Mouse (Mus musculus): ENCODE data around the gene Irak3.
A peak's percentile ranks its signal among the peaks of the same experiment; 100 is the strongest.
"Not testable (repeated sequence)": the region's sequence is repeated elsewhere in the genome, so short reads cannot be mapped to it uniquely, and the experiment has no call there.

Irak3 gene

DNA sequence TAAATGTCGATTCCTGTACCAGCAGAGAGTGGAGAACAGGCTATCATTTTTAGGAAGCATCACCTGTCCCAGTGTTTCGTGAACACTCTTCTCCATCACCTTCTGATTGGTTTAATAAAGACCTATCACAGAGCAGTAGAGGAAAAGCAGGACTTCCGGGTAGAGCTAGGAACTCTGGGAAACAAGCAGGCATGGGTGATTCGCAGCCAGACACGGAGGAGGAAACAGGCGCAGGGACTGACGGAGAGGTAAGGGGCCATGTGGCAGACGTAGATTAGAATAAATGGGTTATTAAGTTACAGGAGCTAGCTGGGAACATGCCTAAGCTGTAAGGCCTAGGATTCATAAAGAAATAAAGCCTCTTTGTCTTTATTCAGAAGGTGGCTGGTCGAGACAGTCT, 41.4 kb downstream of the Irak3 start:
- no peak for DNase-seq (ENCODE audit: low spot score)

DNA sequence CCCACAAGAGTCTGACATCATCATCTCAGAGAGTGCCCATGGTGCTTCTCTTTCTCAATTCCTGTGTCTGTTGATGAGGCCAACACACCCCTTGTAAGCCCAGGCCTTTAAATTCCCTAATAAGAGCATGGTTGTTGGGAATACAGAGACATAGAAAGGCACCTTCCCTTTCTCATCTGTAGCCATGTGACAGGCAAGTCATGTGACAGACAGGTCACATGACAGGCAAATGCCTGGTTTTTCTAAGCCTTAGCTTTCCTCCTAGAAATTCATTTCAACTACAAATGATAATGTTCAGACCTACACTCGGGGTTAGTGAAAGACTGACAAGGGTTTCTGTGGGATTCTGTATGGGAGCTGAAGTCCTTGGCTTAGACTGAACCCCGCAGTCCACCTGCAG, 48.0 kb downstream of the Irak3 start:
- DNase-seq (ENCODE audit: low spot score), result no peak

DNA sequence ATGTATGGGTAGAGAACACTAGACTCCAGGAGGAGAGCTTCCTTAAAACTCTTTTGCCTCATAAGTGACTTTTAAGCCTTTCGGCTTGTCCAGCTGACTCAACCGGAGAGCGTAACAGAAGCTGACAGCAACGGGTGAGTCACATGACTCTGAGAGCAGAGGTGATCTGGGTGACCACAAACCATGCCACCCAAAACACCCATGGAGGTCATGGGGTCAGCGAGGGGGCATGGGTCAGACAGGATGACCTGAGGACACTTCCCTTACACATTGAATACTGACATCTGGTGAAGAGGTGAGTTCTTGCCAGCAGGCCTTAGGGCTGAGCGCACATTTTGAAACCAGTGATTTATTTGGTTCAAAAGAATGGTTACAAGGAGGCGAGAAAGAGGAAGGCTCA, 50.3 kb downstream of the Irak3 start:
- no peak for DNase-seq (ENCODE audit: low spot score)

DNA sequence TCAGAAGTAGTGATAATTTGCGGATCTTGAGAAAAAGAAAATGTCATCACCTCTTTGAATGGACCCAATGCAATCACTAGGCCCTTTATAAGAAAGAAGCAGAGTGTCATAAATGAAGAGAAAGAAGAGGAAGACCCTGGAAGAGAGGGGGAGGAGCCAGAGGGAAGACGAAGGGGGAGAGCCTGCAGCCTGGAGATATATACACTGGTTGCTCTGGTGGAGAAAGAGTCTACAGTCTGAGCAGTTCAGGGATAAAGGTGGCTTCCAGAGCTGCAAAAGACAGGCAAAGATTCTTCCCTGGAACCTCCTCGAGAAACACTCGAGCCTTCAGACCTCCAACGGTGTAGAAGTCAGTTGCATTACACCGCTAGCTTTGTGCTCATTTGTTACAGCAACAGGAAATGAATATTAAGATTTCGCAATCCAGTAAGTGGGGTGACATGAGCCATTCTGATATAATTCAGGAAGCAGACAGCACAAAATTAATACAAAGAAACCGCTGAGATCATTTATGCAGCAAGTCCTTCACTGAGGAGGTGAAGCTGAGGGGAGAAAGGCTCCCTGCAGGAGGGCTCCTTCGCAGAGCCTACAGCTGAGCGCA, 60.9 kb downstream of the Irak3 start:
- no peak for DNase-seq (ENCODE audit: low spot score)

DNA sequence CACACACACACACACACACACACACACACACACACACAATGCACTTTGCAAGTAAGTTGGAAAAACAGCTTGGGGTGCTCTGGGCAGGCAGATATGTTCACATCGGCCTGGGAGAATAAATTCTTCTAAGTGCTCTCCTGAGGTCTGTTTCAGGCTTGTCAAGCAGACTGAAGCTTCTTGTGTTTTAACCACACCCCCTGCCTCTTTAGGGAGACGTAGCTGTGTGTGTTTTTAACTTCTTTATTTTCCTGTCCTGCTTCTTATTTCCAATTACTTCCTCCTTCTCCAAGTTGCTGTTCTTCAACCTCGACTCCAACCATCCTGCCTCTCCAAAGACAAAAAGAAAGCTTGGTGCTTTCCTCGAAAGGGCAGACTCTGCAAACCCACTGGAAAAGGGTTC, 61.7 kb downstream of the Irak3 start:
- DNase-seq (ENCODE audit: low spot score), result no peak

DNA sequence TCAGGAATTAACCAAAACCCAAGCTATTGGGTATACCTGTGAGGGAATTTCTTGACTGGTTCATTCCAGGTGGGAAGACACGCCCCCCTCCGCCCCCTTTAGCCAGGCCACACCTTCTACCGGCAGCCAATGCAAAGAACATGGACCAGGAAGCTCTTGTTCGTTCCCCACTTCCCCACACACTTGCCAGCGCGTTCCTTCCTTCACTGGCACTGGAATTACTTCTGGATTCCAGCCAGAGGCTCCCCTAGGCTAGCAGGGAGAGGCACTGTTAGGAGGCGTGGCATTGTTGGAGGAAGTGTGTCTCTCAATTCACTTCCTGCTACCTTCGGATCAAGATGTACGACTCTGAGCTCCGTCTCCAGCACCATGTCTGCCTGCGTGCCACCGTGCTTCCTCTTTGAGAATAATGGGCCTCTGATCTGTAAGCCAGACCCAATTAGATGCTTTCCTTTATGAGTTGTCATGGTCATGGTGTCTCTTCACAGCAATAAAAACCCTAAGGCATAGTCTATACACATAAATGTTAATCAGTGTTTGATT, 65.8 kb downstream of the Irak3 start:
- DNase-seq (ENCODE audit: low spot score), result no peak

DNA sequence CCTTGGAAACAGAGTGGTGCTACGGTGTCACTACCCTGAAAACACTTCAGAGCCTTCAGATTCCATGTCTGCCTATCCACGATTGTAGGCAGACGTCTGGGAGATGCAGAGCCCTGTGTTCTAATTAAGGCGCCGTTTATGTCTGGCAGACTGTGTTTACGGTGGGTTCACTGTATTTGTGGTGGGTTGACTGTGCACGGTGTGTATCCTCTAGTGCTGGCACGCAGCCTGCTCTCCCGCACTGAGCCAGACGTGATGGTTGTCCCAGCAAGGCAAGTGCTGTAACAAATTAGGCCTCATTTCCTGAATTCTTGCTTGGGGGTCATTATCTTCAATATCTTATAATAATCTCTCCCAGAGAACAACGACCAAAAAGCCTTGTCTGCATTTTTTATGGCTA, 68.2 kb downstream of the Irak3 start:
- no peak for DNase-seq (ENCODE audit: low spot score)

DNA sequence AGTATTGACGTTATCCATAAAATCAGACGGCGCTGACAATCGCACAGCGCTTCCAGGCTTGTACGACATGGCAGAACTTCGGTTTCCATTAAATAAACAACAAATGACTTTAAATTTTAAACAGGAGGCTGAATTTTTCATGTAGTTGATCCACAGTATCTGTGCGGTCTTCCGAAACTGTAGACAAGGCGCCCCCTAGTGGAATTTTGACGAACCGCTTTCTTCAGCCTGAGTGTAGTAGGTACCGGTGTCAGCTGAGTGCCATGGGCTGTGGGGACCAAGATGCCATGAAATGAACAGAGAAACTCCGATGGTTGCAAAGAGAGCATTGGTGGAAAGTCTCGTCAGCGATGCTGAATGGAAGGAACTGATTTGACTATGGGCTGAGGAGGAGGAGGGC, 71.3 kb downstream of the Irak3 start:
- DNase-seq (ENCODE audit: low spot score), result peak; percentile 26

DNA sequence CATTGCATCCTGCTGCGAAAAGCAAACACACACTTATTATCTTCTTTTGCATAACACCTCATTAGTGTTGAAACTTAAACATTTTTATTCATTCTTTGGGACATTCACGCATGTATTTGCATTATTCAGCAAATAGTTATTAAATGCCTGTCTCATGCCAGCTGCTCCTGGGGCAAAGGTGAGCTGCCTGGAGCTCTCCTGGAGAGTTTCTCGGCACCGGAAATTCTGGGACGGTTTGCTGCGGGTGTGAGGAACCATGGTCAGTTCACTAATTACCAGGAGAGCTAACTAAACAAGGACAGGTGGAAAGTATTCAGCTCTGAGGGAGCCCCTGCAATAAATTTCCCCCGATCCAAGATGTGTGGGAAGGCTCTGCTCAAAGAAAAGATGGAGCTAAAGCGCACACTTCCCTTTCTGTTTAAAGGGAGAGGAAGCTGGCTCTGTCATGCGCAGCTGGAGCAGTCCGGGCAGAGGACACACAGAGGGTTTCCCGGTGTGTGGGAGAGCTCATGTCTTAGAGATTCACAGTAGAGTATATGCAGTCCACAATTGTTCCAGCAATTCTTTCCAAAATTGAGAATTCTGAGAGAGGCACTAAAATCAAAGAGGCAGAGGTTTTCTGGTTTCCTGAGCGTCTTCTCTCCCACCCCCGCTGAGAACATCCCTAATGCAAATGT, 73.2 kb downstream of the Irak3 start:
- DNase-seq (ENCODE audit: low spot score), result no peak

DNA sequence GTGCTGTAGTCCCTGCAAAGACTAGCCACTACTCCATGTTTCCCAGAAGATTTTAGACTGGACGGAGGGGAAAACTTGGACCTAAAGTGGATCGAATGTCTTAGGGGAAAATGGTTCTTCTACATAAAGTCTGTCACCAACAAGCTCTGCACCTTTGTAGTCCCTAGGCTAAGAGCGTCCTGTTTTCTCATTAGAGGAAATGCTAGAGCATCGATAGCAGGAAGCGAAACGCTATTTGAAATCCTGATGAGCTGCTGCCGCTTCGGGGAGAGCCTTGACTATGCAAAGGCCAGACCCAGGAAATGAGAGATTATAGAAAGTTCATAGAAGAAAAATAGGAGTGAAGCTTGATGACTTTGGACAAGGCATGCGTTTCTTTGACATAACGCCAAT, 76.5 kb downstream of the Irak3 start:
- DNase-seq (ENCODE audit: low spot score), result no peak

DNA sequence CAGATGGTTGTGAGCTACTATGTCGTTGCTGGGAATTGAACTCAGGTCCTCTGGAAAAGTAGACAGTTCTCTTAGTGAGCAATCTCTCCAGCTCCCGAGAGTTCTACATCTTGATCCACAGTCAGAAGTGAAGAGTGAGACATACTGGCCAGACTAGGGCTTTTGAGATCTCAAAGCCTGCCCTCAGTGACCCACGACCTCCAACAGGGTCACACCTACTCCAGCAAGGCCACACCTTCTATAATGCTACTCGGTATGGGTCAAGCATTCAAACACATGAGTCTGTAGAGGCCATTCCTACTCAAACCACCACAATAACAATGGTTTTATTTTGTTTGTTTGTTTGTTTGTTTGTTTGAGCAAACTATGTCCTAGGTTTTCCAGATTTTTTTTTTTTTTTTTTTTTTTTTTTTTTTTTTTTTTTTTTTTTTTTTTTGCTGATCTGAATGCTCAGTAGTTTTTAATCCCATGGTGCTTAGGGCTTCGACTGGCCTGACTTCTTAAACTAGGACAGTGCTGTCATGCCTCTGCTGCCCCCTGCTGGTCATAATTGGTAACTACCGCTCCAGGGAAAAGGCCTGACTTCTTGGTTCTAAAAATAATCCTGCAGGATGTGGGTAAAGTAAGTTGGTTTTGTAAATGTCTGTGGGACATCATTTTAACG, 77.0 kb downstream of the Irak3 start:
- DNase-seq (ENCODE audit: low spot score), result peak; percentile 78

DNA sequence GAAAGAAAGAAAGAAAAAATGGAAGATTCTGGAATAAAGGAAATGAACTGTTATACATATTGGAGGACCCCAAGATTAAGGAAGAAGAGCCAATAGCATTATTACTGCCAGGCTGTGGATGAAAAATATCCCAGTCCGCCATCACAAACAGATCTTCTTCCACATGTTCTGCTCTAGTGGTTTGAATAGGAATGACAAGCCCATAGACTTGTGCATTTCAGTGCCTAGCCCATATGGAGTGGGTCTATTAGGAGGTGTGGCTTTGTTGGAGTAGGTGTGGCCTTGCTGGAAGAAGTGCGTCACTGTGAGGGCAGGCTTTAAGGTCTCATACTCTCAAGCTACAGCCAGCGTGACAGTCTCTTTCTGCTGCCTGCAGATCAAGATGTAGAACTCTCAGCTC, 78.2 kb downstream of the Irak3 start:
- DNase-seq (ENCODE audit: low spot score), result no peak

DNA sequence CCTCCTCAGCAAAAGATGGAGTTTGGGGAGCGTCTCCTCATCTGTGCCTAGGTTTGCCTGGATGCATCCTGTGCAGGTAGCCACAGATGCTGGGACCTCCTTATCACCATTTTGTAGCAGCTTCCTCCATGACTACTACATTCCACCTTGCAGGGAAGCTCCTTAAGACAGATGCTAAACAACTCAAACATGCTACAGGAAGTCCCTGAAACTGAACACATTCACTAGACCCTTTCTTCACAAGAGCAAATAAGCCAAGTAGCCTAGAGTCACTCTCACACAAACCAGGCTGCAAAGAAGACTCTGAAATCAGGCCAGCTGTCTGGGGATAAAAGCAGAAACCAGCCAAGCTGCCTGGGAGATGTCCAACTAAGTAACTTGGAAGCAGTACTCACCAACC, 86.7 kb downstream of the Irak3 start:
- DNase-seq (ENCODE audit: low spot score), result no peak

DNA sequence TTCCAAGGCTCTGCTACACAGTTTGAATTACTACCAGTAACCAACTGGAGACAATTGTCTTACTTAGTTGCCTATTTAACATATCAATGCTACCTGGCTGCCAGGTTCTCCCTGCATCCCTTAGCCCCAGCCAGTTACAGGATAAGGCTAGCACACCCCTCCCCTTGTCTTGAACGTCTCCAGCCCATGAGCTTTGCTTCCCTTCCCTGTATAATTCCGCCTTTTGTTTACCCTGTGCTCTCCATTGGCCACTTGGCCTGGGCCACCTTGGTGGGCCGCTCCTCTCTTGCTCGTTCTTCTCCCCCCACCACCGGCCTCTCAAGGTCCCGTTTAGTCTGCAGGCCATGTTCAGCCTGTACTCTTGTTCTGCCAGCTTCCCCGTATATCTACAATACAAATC, 87.4 kb downstream of the Irak3 start:
- DNase-seq (ENCODE audit: low spot score), result no peak

DNA sequence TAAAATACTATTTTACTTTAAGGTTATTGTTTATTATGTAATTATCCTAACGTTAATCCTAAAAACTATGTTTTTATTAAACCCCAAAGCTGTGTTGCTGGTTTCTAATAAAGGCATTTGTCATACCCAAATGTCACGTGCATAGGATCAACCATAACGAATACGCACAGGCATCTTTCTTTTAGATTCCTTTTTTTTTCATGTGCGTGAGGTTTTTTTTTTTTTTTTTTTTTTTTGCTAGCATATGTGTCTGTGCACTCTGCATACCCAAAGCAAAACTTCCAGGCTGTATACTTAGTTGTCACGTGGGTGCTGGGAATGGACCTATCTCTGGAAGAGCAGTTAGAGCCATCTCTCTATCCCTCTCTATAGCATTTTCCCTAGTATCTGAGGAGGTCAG, 88.0 kb downstream of the Irak3 start:
- no peak for DNase-seq (ENCODE audit: low spot score)

DNA sequence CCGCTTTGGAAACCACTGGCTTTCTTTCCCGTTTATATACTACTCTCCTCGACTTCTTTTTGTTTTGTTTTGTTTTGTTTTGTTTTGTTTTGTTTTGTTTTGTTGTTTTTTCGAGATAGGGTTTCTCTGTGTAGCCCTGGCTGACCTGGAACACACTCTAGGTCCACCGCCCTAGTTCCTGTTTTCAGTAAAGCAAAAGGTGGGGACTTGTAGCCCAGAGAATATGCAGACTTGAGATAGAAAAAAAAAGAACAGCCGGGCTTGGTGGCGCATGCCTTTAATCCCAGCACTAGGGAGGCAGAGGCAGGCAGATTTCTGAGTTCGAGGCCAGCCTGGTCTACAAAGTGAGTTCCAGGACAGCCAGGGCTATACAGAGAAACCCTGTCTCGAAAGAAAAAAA, 88.4 kb downstream of the Irak3 start:
- DNase-seq (ENCODE audit: low spot score), result not testable (repeated sequence)

DNA sequence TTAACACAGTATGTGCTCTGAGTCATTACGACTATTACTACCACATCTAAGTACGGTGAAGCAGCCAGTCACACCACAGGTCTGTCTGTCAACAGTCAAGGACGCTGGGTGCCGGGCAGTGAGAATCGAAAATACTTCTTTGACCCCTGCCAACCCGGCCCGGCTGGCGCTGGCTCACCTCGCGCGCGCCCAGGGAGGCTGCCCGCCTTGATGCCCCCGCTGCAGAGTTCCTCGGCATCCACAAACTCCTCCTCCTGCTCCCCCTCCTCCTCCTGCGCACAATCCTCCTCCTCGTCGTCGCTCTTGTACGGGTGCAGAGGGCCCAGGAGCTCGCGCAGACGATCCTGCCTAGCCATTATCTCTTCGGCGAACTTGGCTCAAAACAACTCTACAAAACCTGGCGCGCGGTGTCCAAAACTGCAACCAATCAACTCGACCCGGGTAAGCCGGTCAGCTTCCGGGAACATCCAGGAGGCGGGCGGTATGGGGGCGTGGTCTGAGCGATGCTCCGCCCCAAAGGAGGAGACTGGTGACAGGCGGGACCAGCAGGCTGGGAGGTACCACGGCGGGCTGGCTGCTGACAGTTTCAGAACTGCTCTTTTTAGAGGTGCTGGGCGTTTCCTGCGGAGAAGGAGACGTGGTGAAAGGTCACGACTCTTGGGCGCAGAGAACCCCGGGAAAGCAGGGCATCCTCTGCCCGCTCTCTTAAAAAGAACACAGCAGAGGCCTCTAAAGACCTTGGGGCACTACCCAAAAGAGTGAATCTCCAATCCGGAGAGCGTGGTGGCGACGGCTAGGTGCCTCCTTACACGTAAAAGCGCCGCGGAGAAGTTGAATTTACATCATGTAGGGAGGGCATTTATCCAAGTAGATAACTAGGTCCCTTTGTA, 89.2 kb downstream of the Irak3 start, which contains the start of gene Helb:
TSS of gene Helb (minus strand) at position 481 of the 890 bp plus-strand sequence.
- DNase-seq (ENCODE audit: low spot score), result peak; percentile 98

DNA sequence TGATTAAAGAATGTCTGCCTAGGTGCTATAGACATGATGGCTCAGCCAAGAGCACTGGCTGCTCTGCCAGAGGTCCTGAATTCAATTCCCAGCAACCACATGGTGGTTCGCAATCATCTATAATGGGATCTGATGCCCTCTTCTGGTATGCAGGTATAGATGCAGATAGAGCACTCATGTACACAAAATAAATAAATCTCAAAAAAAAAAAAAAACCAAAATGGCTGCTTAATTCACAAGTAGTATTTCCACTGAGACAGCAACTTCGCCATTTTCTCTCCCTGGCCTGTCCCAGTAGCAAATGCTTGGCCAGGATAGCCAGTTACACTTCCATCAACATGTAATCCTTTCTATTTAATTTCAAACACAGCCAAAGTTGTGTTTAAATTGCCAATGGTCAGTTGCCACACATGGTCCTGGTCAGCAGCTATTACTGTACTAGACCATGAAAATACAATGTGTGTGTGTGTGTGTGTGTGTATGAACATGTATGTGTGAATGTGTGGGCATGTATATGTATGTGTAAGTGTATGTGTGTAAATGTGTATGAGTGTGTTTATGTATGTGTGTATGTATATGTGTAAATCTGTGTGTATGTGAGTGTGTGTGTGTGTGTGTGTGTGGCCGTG, 90.1 kb downstream of the Irak3 start:
- no peak for DNase-seq (ENCODE audit: low spot score)

DNA sequence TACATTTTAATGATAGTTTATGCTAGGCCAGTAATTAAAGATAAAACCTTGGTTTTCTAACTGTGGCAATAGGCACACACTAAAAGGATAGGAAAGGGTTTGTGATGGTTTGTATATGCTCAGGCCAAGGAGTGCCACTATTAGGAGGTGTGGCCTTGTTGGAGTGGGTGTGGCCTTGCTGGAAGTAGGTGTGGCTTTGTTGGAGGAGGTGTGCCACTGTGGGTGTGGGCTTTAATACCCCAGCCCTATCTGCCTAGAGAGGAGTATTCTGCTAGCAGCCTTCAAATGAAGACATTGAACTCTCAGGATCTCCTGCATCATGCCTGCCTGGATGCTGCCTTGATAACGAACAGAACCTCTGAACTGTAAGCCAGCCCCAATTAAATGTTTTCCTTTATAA, 101.1 kb downstream of the Irak3 start:
- no peak for DNase-seq (ENCODE audit: low spot score)

DNA sequence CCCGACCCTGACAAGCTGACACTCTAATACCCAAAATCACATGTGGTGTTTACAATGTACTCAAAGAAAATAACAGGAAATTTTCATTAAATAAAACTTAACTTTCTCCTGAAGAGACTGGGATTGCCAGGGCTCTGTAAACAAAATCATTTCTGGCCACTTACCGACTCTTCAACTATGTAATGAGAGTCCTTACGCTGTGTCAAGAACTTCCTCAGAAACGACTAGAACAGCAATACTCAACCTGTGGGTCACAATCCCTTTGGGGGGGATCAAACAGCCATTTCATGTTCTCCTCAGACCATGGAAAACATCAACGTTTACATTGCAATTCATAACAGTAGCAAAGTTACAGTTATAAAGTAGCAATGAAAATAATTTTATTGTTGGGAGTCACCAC, 104.4 kb downstream of the Irak3 start:
- DNase-seq (ENCODE audit: low spot score), result no peak

DNA sequence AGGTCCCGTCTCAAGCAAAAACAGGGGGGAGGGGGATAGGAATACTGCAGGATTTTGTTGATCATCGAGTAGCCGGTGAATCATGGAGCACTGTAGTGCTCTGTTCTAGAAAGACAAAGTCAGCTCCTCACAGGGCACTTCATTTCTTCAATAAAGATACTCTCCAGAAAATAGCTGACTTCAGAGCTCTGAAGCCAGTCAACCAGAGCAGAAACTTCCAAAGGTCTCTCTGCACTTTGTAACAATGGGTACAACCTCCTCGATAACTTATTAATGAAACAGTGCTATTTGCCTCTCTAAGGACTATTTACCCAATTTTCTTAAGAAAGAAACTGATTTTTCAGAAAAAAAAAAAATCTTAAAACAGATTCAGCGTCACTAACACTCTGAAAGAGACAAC, 106.2 kb downstream of the Irak3 start:
- no peak for DNase-seq (ENCODE audit: low spot score)

DNA sequence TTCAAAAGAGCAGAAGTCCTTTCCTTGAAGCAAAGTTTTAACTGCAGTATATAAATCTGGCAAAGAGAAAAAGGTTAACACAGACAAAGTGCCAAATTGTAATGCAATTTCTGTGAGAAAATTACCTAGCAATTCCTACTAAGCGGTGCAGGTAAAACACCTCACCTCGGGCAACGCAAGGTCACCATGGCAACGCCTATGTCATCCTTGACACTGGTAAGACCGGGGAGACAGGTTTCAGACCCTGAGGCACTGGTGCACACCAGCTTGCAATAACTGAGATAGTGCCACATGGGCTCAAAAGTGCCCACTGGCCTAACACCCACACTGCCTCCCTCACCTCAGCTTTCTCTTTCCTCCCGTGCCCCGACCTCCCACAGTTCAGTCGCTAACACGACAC, 106.8 kb downstream of the Irak3 start:
- no peak for DNase-seq (ENCODE audit: low spot score)
